Mouse (Mus musculus) adrenal gland, postnatal 36 days (tissue): ENCODE data around the gene Ctsf. TPM values are rescaled to one million over a fixed set of nuclear protein-coding genes. Genes with fewer than 3 reads are reported as not detected.
"Not testable (repeated sequence)": the region's sequence is repeated elsewhere in the genome, so short reads cannot be mapped to it uniquely, and the experiment has no call there.

Experiments used
- DNase-seq, 2 experiments: peaks; one replicate each; pipeline ENCODE4 v3.0.0; 2021; ENCODE audit warnings: mixed read lengths in 1 of 2
- total RNA-seq, 2 experiments: library from RNA; stranded (reverse); gene quantifications; 2 replicates each; pipeline ENCODE4 v1.2.3; 2021

The Ctsf gene
- total RNA-seq, 2 experiments from 2014 or later: 332 to 462 TPM

DNA sequence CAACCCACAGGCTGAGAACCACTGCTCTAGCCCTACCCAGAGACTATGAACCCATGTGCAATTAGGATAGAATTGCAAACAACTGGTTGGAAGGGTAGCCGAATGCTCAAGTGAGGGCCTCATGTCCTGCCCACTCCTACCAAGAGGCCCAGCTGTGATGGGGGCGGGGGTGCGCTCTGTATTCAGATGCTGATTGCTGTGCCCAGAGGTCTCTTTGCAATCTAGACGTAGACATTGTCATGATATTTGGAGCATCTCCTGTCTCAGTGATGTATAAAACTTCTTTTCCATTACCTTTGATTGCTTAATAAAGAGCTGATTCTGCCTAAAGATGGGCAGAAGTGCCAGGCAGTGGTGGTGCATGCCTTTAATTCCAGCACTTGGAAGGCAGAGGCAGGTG lies 5.1 kb upstream of the Ctsf start:
- DNase-seq: no peak

DNA sequence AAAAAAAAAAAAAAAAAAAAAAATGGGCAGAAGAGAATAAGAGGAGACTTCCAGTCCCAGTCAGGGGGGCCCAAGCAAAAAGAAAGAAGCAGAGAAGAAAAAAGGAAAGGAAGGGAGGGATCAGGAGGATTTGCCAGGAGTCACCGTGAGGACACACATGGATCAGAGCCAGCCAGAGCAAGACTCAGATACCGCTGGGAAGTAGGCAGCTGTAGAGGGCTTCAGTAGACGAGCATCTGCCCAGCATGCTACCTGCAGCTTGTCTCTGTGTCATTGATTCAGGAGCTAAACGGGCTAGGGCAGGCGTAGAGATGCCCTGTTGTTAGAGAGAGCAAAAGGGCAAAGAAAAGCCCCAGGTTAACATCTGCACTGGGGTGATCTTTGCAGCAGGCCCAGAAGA lies 4.6 kb upstream of the Ctsf start:
- DNase-seq: no peak

GRCm38 (mm10) chr19:4855470-4855820 lies 515 bp downstream of the Ctsf start:
- no peak for DNase-seq

DNA sequence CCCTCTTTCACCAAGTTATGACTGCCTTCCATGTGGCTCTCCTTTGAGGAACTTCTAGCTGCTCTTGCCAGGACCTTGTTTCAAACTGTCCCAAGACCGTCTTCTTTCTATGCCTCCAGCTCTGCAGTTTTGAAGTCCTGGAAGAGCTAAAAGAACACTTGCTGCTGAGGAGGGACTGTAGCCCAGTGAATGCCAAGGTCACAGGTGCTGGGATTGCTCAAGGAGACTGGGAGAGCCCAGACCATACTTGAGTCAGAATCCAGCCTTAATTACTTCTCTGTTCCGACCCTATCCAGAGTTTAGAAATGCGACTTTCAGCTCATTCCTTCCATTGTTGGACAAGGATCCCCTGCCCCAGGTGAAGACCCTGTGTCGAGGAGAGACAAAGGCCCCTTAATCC lies 1.0 kb downstream of the Ctsf start:
- DNase-seq: peak; percentile 57 to 67

- no peak for DNase-seq
Observed at GRCm38 (mm10) chr19:4859081-4859480, 4.2 kb downstream of the Ctsf start.

DNA sequence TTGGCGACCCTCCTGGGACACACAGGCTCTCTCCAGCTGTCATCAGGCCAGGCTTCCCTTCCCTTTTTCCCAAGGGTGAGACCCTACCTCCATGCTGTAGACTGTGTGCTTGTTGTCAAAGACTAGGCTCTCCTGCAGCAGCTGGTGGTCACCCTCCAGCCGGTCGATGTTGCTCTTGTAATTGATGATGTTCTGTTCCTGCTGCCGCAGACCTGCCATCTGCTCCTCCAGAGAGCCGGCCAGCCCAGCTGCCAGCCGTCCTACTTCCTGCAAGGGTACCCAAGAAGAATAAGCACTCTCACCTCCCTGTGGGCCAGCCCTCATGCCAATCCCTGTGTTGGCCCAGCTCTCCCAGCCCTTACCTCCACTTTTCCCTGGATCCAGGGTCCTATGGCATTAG lies 8.1 kb downstream of the Ctsf start:
- DNase-seq: no peak

- DNase-seq: peak; percentile 47 to 68
Observed at GRCm38 (mm10) chr19:4865147-4865546, 10.2 kb downstream of the Ctsf start.

- not testable (repeated sequence) for DNase-seq
Observed at GRCm38 (mm10) chr19:4874613-4875012, 19.7 kb downstream of the Ctsf start.

DNA sequence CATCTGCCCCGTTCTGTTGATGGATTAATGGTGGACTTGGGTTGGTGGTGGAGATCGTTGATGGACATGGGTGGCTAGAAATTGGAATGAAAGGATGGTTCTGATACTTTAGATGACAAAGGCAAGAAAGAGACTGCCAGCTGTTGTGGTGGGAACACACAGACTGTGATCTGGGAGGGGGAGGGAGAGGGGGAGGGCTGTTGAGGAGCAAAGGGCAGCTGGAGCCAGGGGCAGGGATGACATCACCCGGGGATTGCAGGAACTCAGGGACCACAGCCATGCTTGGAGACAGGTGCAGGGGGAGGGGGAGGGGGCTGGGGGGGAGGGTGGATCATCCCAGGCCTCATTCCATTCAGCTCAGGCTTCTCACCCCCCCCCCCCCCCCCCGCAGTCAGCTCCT lies 21.3 kb downstream of the Ctsf start:
- no peak for DNase-seq

- no peak for DNase-seq
Observed at GRCm38 (mm10) chr19:4876755-4877154, 21.8 kb downstream of the Ctsf start.

- no peak for DNase-seq
Observed at GRCm38 (mm10) chr19:4877785-4878184, 22.9 kb downstream of the Ctsf start, which contains the start of gene Actn3. Gene Actn3, minus strand, starts transcription at chr19:4877909.

DNA sequence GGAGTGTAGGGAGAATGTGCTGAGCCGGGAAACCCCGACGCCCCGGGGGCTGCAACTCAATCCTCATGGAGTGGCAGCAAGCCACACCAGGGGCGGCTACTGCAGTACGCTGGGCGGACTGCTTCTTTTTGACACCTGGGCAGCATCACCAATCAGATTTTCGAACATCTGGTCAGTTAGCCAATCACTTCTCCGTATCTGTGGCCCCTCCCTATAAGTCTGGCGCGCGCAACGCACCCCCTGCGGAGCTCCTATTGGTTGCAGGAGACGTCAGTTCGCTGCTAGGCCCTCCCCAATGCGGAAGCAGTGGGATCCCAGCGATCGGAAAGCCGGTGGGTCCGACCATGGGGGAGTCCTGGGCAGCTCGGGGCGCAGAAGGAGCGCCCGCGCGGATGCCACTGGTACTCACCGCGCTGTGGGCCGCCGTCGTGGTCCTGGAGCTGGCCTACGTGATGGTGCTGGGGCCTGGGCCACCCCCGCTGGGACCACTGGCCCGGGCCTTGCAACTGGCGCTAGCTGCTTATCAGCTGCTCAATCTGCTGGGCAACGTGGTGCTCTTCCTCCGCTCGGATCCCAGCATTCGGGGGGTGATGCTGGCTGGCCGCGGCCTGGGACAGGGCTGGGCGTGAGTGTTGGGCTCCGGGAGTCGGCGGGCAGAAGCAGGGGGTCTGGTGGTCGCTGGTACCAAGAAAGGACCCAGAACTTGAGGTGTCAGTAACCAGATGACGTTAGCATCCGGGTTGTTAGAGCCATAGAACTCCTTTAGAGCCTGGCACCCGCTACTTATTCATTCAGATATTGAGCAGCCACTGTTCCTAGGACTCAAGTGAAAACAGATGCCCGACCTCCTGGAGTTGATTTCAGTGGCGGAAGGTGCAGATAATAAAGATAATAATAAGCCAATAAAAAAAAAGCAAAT lies 23.7 kb downstream of the Ctsf start, which contains the start of gene Zdhhc24:
Gene Zdhhc24 (plus strand): TSS at position 264 of the 919 bp plus-strand sequence.
- DNase-seq: peak; percentile 96 to 97

- DNase-seq: no peak
Observed at GRCm38 (mm10) chr19:4879324-4879703, 24.4 kb downstream of the Ctsf start.

DNA sequence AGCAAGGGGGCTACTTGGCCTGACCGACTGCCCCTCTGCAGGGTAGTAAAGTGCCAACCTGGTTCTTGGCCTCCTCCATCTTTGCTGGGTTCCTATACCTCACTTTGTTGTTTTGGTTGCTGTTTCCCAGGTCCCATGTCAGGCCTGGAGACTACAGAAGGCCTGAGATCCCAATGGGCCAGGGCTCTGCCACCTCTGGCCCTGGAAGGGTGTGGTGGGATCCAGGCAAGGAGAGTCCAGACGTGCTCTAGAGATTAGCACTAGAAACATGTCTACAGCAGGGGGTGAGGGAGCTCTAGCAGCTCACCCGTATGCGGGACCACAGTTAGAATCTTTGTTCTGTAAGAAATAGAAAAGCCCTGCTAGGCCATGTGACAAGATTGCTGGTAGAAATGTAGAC lies 29.0 kb downstream of the Ctsf start:
- DNase-seq: no peak

GRCm38 (mm10) chr19:4889791-4890190 lies 34.9 kb downstream of the Ctsf start:
- DNase-seq: no peak

GRCm38 (mm10) chr19:4891798-4892197 lies 36.9 kb downstream of the Ctsf start:
- DNase-seq: no peak

DNA sequence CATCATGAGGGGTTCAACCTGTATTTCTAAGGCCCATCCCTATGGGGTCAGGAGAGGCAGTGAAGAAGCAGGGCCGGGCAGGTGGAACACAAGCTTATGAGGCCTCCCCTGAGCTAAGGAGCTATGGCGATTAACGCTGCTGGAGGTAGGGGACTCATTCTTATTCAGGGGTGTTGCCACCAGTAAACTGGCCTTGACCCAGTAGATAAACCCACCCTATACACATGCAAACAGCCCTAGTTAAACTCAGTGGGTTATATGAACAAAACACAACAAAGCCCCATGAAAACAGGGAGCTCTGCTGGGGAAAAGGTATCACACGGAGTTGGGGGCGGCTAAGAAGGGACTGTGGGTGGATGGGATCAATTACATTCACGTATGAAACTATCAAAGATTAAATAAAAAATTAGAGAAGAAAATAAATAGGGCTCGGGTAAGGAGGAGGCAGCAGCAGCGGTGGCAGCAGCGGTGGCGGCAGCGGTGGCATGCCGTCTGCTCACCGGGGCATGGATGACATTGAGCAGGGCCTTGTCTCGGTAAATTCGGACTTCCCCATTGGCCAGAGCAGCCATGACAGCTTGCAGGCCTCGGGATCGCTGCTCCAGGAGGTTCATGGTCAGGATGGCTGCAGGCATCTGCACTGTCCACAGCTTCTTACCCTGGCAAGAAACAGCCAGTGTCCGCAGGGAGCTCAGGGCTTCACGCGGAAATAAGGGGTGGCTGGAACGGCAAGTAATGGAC lies 42.0 kb downstream of the Ctsf start:
- peak in 1 of 2 experiments; percentile 9 for DNase-seq

DNA sequence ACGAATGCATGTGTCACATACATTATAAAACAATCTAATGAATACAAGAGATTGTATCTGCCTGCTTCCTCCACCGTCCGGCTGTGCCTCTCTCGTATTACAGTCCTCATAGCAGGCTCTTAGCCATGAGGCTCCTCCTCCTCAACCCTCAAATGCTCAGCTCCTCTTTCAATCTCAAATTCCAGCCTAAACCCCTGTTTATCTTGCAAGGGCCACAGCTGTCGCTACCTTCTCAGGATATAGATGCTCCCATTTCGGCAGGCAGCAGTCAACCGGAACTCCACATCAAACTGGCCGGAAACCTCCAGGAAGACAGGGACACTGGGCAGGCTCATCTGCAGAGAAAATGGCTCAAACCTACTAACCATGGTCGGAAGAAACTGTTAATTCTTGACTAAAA lies 44.0 kb downstream of the Ctsf start:
- DNase-seq: no peak

- no peak for DNase-seq
Observed at GRCm38 (mm10) chr19:4899888-4900287, 45.0 kb downstream of the Ctsf start.

- DNase-seq: peak; percentile 83 to 84
Observed at GRCm38 (mm10) chr19:4905979-4906794, 51.3 kb downstream of the Ctsf start, which contains the start of gene Bbs1. Gene Bbs1, minus strand, starts transcription at chr19:4906628.

GRCm38 (mm10) chr19:4908107-4908506 lies 53.2 kb downstream of the Ctsf start:
- peak; percentile 48 to 53 for DNase-seq

DNA sequence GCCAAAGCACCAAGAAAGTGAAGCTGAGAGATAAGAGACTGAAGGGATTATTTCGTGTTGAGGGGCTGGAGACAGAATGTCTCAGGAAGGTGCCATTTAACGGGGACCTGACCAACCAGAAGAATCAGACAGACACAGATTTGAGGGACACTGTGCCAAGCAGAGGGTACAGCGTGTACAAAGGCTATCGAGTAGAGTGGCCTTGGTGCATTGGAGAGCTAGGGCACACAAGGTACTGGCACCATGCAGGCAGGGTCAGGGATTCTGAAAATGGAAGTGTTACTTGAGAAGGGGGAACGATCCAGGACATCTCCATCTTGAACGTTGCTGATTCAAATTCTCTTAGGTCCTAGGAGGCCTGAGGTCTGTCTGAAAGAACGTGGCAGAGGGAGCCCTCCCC lies 54.4 kb downstream of the Ctsf start:
- DNase-seq: peak in 1 of 2 experiments; percentile 44
